Mouse (Mus musculus) c-Kit-negative CD71-positive TER-119-positive erythroid progenitor cells, embryonic 14.5 days (primary cell): ENCODE measurements around the gene Gdpd5.

Experiments used
- DNase-seq: peaks from one replicate; pipeline ENCODE4 v3.0.0-alpha.2; 2013; ENCODE audit warnings: low read depth, low spot score

Gene Gdpd5

DNA sequence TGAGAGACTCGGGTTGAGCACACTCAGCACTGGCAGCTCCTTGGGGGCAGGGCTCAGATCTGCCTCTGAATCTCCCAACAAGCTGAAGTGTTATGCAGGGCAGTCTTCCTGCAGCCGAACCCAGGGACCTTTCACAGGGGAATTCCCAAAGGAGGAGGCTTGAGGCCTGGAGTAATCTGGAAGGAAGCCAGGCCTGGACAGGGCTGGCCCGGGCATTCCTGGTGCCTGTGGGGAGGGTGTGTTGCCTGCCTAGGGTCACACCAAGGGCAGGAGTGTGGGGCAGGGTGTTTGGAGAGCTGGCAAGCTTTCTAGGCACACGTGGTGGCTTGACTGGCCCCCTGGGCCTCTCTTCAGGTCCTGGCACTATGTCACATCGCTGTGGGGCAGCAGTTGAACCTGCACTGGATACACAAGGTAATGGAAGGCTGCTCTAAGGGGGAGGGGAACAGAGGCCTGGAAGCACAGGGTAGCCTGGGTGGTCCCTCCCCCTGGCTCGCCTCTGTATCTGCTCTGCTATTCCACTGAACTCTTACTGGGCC, 60.4 kb downstream of the Gdpd5 start:
- DNase-seq, result no peak

DNA sequence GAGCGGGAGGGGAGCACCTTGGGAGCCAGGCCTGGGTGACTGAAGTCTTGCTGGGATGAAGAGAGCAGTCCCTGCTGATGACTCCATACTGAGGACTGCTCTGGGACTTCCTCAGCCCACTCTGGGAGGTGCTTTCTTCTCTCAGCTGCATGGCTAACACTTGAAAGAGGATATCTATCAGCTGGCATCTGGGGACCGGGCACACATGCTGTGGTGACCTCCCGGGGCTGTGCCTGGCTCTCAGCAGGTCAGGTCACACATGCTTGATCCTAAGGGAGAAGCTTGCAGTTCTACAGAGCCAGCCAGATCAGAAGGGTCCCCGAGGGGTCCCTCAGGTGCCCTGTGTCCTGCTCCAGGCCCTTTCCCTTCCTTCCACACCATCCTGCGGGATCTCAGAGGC, 62.0 kb downstream of the Gdpd5 start:
- no peak for DNase-seq

DNA sequence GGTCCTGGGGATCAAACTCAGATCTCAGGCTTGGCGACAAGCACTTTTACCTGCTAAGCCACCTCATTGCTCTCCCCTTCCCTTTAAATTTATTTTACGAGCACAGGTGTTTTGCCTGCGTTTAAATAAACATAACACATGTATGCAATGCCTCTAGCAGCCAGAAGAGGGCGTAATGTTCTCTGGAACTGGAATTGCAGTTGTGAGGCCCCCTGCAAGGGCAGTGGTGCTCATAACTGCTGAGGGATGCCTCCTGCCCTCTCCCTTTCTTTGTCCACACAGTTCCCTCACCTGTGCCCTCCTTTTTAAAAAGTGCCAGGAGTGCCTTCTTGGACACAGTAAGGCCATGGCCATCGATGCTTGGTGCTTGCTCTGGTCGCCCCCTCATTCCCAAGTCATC, 62.8 kb downstream of the Gdpd5 start:
- DNase-seq, result no peak

DNA sequence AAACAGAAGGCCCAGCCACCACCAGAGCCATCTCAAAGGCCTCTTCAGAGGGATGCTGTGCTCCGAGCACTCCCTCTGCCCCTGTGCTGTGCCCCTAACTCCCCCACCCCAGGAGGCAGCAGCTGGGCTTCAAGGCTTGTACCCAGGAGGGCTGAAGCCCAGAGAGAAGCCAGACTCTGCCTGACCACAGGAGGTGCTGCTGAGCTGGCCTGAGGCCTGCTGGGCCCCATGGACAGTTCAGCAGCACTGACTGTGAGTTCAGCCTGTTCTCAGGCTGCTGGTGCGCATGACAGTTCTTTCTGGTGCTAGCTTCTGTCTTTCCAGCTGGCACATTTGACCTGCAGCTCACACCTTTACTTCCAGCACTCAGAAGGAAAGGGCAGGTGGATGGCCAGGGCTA, 64.6 kb downstream of the Gdpd5 start:
- DNase-seq, result no peak

DNA sequence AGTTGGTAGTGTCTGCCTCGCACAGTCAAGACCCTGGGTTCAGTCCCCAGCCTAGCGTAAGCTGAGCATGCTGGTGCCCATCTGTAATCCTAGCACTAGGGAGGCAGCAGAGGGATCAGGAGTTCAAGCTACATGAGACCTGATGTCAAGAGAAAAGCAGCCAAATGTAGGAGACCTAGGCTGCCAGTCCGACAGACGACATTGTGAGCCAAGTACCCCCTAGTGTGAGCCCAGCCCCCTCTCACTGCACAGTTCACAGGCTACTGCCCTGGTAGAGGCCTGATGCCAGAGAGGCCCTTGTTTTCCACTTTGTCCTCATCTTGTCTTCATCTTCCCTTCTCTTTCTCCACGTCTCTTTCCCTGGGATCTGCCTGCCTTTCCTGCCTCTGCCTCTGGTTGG, 66.1 kb downstream of the Gdpd5 start:
- DNase-seq, result no peak

DNA sequence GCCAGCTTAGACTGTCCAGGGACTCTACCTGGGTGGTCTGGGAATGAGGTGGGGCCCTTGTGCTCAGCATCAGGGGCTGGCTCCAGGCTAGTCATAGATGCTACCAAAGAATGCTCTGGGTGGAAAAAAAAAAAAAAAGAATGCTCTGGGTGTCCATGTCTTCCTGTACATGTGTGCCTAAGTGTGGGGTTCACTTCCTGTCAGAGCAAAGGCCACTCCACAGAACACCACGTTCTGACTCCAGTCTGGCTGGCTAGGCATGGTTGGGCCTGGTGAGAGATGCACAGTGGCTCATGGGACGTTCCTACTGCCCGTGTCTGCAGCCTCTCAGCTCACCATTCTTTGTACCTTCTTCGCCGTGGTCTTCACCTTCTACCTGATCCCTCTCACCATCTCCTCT, 67.4 kb downstream of the Gdpd5 start:
- DNase-seq, result no peak

DNA sequence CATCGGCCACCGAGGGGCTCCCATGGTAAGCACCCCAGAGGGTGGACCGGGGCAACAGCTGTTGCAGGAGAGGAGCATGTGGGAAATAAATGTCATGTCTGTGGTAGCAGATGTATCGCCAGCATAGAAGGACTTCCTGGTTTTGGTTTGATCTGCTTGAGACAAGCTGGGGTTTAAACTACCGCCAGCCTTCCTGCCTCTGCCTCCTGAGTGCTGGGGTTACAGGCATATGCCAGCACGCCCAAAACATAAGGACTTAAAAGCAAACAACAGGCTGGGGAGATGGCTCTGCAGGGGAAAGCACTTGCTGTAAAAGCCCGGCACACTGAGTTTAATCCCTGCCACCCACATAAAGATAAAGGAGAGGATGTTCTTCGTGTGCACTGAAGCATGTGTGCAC, 67.8 kb downstream of the Gdpd5 start:
- DNase-seq, result no peak

DNA sequence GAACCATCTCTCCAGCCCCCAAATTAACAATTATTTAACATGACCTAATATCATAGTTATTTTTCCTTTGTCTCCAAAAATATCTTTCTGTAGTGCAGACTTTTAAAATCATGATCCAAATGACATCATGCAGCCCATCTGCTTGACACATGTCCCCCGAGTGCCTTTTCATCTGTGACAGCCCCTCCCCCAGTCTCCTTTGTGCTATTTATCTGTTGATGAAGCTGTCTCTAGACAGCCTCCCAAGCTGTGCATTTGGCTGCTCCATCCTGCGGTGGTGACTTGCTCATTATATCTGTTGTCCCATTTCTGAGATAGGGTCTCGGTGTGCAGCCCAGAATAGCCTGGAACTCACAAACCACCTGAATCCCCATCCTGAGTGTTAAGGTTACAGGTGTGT, 68.5 kb downstream of the Gdpd5 start:
- DNase-seq, result no peak

DNA sequence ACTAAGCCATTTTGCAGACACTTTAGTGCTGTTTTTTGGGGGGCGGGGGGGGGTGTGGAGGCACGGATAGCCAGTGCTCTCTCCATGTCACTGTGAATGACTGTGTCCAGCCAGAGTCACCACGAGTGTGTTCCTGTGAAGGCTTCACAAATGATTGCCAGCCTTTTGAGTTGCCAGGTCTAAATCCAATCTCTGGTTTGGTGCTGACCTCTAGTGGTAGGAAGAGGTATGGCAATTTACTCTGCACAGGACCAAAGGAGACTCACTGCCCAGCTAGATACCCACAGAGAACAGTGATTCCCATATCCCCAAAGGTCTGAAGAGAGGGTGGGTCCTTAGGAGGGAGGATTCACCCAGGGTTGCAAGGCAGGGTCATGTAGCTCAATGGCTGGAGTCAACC, 69.5 kb downstream of the Gdpd5 start:
- DNase-seq, result peak; percentile 61

DNA sequence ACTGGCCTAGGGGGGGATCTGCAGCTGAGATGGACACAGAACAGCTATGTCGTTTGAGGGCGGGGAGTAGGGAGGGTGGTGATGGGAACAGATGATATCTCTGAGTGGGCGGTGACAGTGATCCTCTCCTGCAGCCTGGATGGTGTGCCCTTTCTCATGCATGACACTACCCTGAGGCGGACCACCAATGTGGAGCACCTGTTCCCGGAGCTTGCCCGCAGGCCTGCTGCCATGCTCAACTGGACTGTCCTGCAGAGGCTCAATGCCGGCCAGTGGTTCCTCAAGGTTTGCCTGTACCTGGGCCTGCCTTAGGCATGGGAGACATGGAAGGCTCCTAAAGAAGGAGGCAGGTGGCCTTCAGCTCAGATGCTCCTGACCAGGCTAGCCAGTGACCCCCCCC, 71.6 kb downstream of the Gdpd5 start:
- no peak for DNase-seq

DNA sequence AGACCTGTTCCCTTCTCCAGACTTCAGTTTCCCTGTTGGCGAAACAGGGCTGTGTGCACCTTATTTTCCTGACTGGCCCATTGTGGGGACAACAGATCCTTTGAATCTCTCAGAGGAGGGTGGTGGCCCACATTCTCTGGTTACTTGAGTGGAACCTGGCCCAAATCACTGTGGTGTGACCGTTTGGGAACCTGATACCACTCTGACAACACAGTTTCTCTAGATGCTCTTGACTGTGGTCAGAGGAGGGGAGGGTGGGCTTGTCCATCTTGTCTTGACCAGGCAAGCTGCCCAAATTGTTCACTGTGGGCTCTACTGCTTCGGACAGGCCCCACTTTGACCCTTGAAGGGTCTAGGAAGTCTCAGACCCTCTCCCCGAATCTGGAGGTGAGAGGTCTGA, 72.8 kb downstream of the Gdpd5 start:
- no peak for DNase-seq

DNA sequence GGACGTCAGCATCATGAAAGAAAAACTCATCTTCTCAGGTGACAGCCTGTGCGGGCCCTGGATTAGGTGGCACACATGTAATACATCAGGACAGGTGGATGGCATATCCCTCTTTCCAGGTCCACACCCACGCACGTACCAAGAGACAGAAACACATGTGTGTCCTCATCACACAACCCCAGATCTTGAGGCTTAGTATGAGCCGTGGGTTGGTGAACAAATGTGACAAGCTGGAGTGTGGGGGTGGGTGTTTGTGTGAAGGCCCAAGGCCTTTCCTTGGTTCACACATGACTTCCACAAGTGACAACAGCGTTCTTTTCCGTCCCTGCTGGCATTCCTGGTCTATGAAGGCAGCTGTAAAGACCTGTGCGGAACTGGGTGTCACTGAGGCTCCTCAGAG, 77.6 kb downstream of the Gdpd5 start:
- no peak for DNase-seq

DNA sequence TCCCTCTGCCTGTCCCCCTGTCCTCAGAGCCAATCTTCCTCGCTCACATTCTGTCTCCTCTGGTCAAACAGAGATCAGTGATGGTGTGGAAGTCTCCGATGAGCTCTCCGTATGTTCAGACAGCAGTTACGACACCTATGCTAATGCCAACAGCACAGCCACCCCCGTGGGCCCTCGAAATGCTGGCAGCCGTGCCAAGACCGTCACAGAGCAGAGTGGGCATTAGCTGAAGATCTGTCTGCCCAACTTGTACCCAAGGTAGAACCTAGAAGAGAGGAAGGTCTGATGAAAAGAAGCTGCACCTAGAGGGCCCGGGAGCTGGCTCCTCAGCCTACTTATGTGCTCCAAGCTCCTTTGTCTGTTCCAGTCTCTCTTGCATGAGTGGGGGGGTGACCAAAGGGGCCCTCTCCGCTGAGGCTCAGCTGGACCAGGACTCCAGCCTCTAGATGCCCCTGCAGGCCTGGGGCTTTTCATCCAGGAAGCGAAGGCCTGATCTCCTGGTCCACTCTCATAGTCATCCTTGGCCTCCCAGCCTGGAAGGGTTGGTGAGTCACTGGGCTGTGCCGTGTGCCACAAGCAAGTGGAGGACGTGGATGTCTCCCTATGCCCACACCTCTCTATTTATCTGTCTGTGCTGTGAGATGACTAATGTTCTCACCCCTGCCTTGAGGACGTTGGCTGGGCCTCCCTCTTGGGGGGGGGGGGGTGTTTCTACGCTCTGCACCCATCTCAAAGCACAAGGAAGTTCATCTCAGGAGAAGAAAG, 78.9 kb downstream of the Gdpd5 start:
- no peak for DNase-seq

DNA sequence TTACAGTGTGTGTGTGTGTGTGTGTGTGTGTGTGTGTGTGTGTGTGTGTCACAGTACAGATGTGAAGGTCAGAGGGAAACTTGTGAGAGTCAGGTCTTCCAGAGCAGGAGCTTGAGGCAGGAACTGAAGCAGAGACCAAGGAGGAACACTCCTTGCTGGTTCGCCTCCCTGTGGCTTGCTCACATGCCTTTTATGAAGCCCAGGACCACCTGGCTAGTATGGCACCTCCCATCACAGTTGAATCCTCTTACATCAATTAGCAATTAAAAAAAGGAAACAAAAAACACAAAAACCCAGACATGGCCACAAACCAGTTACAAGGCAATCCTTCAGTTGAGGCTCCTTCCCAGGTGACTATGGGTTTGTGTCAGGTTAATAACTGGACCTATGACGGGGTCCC, 81.9 kb downstream of the Gdpd5 start:
- no peak for DNase-seq

DNA sequence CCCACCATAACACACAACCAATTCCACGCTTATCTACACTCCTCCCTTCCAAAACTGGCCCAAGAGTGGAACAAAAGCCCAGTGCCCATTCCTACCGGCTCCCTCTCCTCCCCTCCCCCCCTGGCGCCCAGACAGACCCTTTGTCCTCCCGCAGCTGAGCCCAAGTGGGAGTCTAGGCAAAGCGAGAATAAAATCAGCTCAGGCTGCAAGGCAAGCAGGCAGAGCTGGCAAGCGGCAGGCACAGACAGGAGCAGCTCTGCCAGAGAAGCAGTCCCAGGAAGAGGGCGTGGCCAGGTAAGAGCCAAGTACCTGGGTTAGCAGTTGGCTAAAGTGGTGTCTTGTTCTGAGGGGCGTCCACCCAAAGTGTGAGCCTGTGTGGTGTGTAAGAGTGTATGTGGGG, 84.6 kb downstream of the Gdpd5 start, which contains the start of gene Klhl35:
Klhl35 (plus strand) TSS at position 194 of the 400 bp plus-strand sequence.
- DNase-seq, result no peak

DNA sequence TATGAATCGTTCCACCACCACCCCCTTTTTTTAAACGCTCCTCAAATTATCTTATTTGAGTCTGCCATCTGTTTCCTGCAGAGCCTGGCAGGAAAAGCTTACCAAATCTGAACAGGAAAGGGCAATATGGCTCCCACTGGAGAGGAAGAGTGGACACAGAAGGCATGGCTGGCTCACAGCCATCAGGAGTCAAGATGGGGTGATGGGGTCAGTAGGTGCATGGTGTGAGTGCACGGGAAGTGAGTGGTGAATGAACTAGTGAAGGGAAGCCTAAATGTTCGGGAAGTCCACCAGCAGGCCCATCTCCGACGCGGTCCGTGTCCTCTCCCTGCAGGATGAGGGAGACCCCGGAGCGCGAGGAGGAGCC, 86.7 kb downstream of the Gdpd5 start:
- no peak for DNase-seq

DNA sequence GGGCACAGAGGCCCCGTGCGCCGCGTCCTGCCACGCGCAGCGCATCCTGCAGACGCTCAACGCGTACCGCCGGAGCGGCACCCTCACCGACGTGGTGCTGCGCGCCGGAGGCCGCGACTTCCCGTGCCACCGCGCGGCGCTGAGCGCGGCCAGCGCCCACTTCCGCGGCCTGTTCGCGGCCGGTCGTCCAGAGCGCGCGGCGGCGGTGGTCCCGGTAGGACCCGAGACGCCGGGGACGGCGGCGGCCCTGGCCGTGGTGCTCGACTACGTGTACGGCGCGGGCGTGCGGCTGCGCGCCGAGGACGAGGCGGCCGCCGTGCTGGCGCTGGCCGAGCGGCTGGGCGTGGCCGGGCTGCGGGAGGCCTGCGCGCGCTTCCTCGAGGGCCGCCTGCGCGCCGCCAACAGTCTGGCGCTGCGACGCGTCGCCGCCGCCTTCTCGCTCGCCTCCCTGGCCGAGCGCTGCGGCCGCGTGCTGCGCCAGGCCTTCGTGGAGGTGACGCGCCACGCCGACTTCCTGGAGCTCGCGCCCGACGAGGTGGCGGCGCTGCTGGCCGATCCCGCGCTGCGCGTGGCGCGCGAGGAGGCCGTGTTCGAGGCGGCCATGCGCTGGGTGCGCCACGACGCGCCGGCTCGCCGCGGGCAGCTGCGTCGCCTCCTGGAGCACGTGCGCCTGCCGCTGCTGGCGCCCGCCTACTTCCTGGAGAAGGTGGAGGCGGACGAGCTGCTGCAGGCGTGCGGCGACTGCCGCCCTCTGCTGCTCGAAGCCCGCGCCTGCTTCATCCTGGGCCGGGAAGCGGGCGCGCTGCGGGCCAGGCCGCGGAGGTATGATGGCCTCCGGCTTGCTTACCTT, 87.3 kb downstream of the Gdpd5 start:
- DNase-seq, result no peak

DNA sequence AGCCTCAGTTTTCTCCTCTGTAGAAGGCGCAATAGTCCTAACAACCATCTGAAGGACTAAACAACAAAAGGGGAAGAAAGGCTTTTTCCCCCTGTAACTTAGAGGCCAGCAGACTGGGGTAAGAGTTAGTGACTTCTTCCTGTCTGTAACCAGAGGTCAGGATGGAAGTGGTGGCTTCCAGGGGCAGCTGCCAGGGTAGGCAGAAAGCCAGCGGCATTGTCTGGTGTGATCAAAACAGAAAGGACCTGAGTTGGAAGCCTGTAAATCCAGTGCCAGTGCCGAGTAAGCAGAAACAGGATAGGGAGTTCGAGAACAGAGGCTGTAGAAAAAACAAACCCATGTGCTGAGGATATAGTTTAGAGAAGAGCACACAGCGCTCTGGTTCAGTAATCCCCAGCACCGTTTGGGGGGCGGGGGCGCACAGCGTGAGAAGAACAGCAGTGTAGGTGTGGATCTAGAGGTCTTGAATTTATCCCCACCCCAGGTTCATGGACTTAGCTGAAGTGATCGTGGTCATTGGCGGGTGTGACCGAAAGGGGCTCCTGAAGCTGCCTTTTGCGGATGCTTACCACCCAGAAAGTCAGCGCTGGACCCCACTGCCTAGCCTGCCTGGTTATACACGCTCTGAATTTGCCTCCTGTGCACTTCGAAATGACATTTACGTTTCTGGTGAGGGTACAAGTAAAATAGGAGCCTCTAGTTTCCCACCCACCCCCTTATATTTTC, 88.6 kb downstream of the Gdpd5 start:
- DNase-seq, result no peak

DNA sequence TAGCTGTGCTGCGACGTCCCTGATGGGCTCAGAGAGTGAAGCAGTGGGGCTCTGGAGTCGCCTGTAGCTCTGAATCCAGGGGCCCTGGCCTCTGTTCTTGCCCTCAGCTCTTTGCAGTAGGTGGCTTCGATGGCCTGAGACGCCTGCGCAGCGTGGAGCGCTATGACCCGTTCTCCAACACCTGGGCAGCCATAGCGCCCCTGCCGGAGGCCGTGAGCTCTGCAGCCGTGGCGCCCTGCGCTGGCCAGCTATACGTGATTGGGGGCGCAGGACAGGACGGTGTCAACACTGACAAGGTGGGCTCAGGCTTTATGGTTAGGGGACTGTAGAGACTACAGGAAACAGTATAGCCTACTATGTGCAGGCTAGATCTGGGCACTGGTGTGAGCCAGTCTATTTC, 90.4 kb downstream of the Gdpd5 start:
- no peak for DNase-seq

DNA sequence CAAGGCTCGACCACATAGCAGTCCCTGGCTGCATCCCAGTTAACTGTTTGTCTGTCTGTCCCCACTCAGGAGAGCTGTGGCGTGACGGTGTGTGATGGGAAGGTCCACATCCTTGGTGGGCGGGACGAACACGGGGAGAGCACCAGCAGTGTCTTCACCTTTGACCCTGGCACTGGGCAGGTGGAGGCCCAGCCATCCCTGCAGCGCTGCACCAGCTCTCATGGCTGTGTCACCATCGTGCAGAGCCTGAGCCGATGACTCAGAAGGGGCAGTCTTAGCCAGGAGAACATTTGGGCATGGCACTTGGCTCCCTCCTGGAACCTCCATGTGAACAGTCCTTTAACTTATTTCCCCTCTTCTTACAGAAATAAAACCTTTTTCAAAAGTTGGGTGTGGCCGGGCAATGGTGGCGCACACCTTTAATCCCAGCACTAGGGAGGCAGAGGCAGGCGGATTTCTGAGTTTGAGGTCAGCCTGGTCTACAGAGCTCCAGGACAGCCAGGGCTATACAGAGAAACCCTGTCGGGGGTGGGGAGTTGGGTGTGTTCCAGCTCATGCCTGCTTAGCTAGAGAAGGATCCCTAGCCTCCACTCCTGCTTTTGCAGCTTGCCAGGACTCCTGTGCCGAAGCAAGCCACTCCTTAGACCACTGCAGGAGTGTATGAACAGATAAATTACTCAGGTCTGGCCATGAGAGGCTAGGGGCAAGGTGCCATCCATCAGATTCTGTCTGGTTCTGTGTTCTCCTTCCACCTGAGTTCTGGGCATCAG, 92.6 kb downstream of the Gdpd5 start:
- DNase-seq, result no peak

DNA sequence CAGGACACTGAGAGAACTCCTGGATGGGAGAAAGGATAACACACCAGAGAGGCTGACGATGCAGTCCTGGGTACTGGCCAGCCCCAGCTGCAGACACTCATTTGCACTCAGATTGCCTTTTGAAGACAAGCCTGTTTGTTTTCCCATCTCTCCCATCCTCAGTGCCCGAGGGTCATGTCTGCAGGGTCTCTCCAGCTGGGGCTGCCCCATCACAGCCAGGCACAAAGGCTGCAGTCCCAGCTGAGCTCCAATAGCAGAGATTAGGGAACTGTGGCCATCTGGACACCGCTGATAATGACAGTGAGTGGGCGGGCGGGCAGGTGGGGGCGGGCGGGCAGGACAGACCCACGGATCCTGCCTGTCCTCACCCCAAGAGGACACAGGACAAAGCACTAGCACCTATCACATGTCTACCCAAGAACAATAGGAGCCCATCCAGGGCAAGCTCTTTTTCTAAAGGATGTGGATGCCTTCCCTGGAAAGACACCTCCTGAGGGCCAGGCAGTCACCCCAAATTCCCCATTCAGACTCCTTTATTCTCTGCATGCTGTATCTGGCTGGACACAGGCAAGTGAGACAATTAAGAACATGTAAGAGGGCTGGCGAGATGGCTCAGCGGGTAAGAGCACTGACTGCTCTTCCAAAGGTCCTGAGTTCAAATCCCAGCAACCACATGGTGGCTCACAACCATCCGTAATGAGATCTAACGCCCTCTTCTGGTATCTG, 93.8 kb downstream of the Gdpd5 start:
- DNase-seq, result peak; percentile 41
